Mouse (Mus musculus) limb, embryonic 11.5 days (tissue): Measurements from ENCODE around the gene Nr1i2. TPM values are rescaled to one million over a fixed set of nuclear protein-coding genes. Genes with fewer than 3 reads are reported as not detected.

ENCODE experiments used
- ATAC-seq: fragments of 200-750 bp; cut with Nextera tagmentation; 2 replicates; pipeline ENCODE4 v1.8.0; 2017; ENCODE audit warnings: low read depth; ENCODE audit not compliant: insufficient number of reproducible peaks, low FRiP score, low TSS enrichment
- DNase-seq: peaks from one replicate; pipeline ENCODE4 v3.0.0-alpha.2; 2015; ENCODE audit warnings: low spot score
- H3K27ac ChIP-seq: fragments of 300-500 bp; sonication (generic); replicated peaks from 2 replicates; pipeline ENCODE4 v1.5.1; 2014; ENCODE audit warnings: low read depth, mild to moderate bottlenecking, low read length
- H3K27me3 ChIP-seq: fragments of 300-500 bp; sonication (generic); 2 replicates; pipeline ENCODE4 v1.6.1; 2014; ENCODE audit warnings: mild to moderate bottlenecking, low read length, mixed read lengths; ENCODE audit not compliant: control insufficient read depth, insufficient read depth
- H3K36me3 ChIP-seq: fragments of 300-500 bp; sonication (generic); 2 replicates; pipeline ENCODE4 v1.6.1; 2014; ENCODE audit warnings: mild to moderate bottlenecking, low read length, moderate library complexity, mixed read lengths; ENCODE audit not compliant: control insufficient read depth, insufficient read depth
- H3K4me1 ChIP-seq: fragments of 300-500 bp; sonication (generic); 2 replicates; pipeline ENCODE4 v1.6.1; 2014; ENCODE audit warnings: low read length, mixed read lengths; ENCODE audit not compliant: control insufficient read depth, insufficient read depth
- H3K4me2 ChIP-seq: fragments of 300-500 bp; sonication (generic); 2 replicates; pipeline ENCODE4 v1.6.1; 2014; ENCODE audit warnings: low read depth, mild to moderate bottlenecking, moderate library complexity; ENCODE audit not compliant: severe bottlenecking
- H3K4me3 ChIP-seq: fragments of 300-500 bp; sonication (generic); 2 replicates; pipeline ENCODE4 v1.5.1; 2014; ENCODE audit warnings: low read depth, low read length
- H3K9ac ChIP-seq: fragments of 300-500 bp; sonication (generic); 2 replicates; pipeline ENCODE4 v1.6.1; 2014; ENCODE audit warnings: mild to moderate bottlenecking, low read length
- H3K9me3 ChIP-seq: fragments of 300-500 bp; sonication (generic); 2 replicates; pipeline ENCODE4 v1.6.1; 2016; ENCODE audit warnings: low read length; ENCODE audit not compliant: control insufficient read depth
- WGBS: fragments of 180-500 bp; shearing (Covaris S2); extraction: QIAGEN DNeasy Blood & Tissue Kit; methylation state at CpG from one replicate; pipeline ENCODE4 v1.1.7; 2014; 5-methylcytosine and 5-hydroxymethylcytosine counted together
- polyA plus RNA-seq: library from polyadenylated mRNA; unstranded; fragments of >200 nt; fragmentation: Nextera tagmentation; extraction: Ambion mirVana; gene quantifications from 2 replicates; pipeline ENCODE4 v1.2.1, GENCODE M21; 2014

Nr1i2 gene
- polyA plus RNA-seq, 1 experiment from 2014 or later: not detected

GRCm38 (mm10) chr16:38282559-38283160 is 12.0 kb downstream of the Nr1i2 start:
- 83% methylated on average over 7 of the region's 7 CpGs for WGBS
- Histone ChIP-seq H3K9ac (no peak overlapping the region), H3K9me3 (no peaks in the 10 kb centered on the region), H3K4me1 (no peaks in the 10 kb centered on the region), H3K27me3 (no peaks in the 10 kb centered on the region), H3K36me3 (no peaks in the 10 kb centered on the region), H3K27ac (no peak overlapping the region), H3K4me3 (no peak overlapping the region), H3K4me2 (no peak overlapping the region)
- ATAC-seq: no peak
- DNase-seq: no peak

- Histone ChIP-seq H3K9ac (no peak overlapping the region), H3K27ac (no peak overlapping the region), H3K4me2 (no peak overlapping the region), H3K36me3 (no peaks in the 10 kb centered on the region), H3K4me3 (no peak overlapping the region), H3K27me3 (no peaks in the 10 kb centered on the region), H3K9me3 (no peaks in the 10 kb centered on the region), H3K4me1 (no peaks in the 10 kb centered on the region)
- ATAC-seq (no peak), DNase-seq (no peak)
- 86% methylated on average over 7 of the region's 7 CpGs for WGBS
Observed at GRCm38 (mm10) chr16:38280951-38281350, 13.7 kb downstream of the Nr1i2 start.

GRCm38 (mm10) chr16:38279794-38280193 is 14.8 kb downstream of the Nr1i2 start:
- DNase-seq: no peak
- no peak for ATAC-seq
- Histone ChIP-seq H3K27ac (no peak overlapping the region), H3K36me3 (no peaks in the 10 kb centered on the region), H3K4me3 (no peak overlapping the region), H3K9me3 (no peaks in the 10 kb centered on the region), H3K4me1 (no peaks in the 10 kb centered on the region), H3K4me2 (no peak overlapping the region), H3K27me3 (no peaks in the 10 kb centered on the region), H3K9ac (no peak overlapping the region)
- WGBS: 91% methylated on average over 5 of the region's 5 CpGs

GRCm38 (mm10) chr16:38274737-38275136 is 19.9 kb downstream of the Nr1i2 start:
- Histone ChIP-seq H3K36me3 (no peaks in the 10 kb centered on the region), H3K9ac (no peak overlapping the region), H3K4me3 (no peak overlapping the region), H3K27me3 (no peaks in the 10 kb centered on the region), H3K27ac (no peak overlapping the region), H3K9me3 (no peaks in the 10 kb centered on the region), H3K4me1 (no peaks in the 10 kb centered on the region), H3K4me2 (no peak overlapping the region)
- no peak for DNase-seq
- WGBS: 88% methylated on average over 2 of the region's 2 CpGs
- ATAC-seq: no peak

GRCm38 (mm10) chr16:38272483-38272882 is 22.1 kb downstream of the Nr1i2 start:
- Histone ChIP-seq H3K9me3 (no peaks in the 10 kb centered on the region), H3K4me2 (no peak overlapping the region), H3K4me1 (no peaks in the 10 kb centered on the region), H3K27ac (no peak overlapping the region), H3K27me3 (no peaks in the 10 kb centered on the region), H3K4me3 (no peak overlapping the region), H3K9ac (no peak overlapping the region), H3K36me3 (no peaks in the 10 kb centered on the region)
- ATAC-seq (no peak), DNase-seq (no peak)
- WGBS: 88% methylated on average over 5 of the region's 5 CpGs

- no peaks in the 10 kb centered on the region for H3K27me3 ChIP-seq
- no peaks in the 10 kb centered on the region for H3K4me1 ChIP-seq
- ATAC-seq (no peak), DNase-seq (no peak)
- WGBS: 65% methylated on average over 3 of the region's 3 CpGs
- no peak overlapping the region for H3K27ac ChIP-seq
- no peak overlapping the region for H3K4me2 ChIP-seq
- H3K36me3 ChIP-seq: no peaks in the 10 kb centered on the region
- no peak overlapping the region for H3K9ac ChIP-seq
- no peaks in the 10 kb centered on the region for H3K9me3 ChIP-seq
- H3K4me3 ChIP-seq: no peak overlapping the region
Observed at GRCm38 (mm10) chr16:38271601-38272000, 23.0 kb downstream of the Nr1i2 start.

GRCm38 (mm10) chr16:38255927-38256326 is 38.7 kb downstream of the Nr1i2 start:
- Histone ChIP-seq H3K4me2 (no peak overlapping the region), H3K9me3 (no peaks in the 10 kb centered on the region; the same call in 1 of the 2 replicates), H3K27ac (no peak overlapping the region), H3K4me3 (no peak overlapping the region), H3K27me3 (no peaks in the 10 kb centered on the region), H3K4me1 (no peaks in the 10 kb centered on the region), H3K9ac (no peak overlapping the region), H3K36me3 (no peaks in the 10 kb centered on the region)
- 91% methylated on average over 9 of the region's 9 CpGs for WGBS
- DNase-seq (no peak), ATAC-seq (no peak)

GRCm38 (mm10) chr16:38255107-38255506 is 39.5 kb downstream of the Nr1i2 start:
- WGBS: 82% methylated on average over 4 of the region's 4 CpGs
- no peak for DNase-seq
- Histone ChIP-seq H3K36me3 (no peaks in the 10 kb centered on the region), H3K4me2 (no peak overlapping the region), H3K27ac (no peak overlapping the region), H3K9me3 (no peaks in the 10 kb centered on the region; the same call in 1 of the 2 replicates), H3K4me1 (no peaks in the 10 kb centered on the region), H3K27me3 (no peaks in the 10 kb centered on the region), H3K4me3 (no peak overlapping the region), H3K9ac (no peak overlapping the region)
- ATAC-seq: no peak

- Histone ChIP-seq H3K36me3 (no peaks in the 10 kb centered on the region), H3K9ac (no peak overlapping the region), H3K4me3 (no peak overlapping the region), H3K27ac (no peak overlapping the region), H3K4me1 (no peaks in the 10 kb centered on the region), H3K27me3 (no peaks in the 10 kb centered on the region), H3K9me3 (no peaks in the 10 kb centered on the region; the same call in 1 of the 2 replicates), H3K4me2 (no peak overlapping the region)
- DNase-seq (no peak), ATAC-seq (no peak)
- 79% methylated on average over 14 of the region's 14 CpGs for WGBS
Observed at GRCm38 (mm10) chr16:38254001-38254400, 40.6 kb downstream of the Nr1i2 start.
